Mouse (Mus musculus) spleen, postnatal 0 days (tissue): ENCODE results near the gene Sdhaf1. TPM values are rescaled to one million over a fixed set of nuclear protein-coding genes. Genes with fewer than 3 reads are reported as not detected.

Source experiments
- polyA plus RNA-seq: library from polyadenylated mRNA; unstranded; fragments of >200 nt; fragmentation: Nextera tagmentation; extraction: Ambion mirVana; gene quantifications from 2 replicates; pipeline ENCODE4 v1.2.1, GENCODE M21; 2015

The Sdhaf1 gene
- polyA plus RNA-seq = 10.2 and 11.3 TPM in 2 replicates

DNA sequence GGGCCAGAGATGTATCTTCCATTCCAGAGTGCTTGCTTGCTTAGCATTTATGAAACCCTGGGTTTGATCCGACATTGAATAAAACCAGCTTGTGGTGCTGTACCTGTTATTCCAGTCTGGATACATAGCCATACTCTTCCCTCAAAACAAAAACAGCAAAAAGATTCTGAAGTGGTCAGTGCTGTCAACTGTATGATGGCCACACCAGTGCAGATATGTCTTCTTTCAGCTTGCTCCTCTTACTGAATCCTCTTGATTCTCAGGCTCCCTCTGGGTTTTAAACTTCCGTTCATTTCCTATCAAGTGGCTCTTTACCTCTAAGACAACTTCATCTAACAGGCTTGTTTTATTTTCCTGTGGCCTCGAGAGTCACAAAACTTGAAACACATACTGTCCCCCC lies at the start of gene Sdhaf1:
Gene Sdhaf1, minus strand, starts transcription at position 101 of the 400 bp plus-strand sequence.

DNA sequence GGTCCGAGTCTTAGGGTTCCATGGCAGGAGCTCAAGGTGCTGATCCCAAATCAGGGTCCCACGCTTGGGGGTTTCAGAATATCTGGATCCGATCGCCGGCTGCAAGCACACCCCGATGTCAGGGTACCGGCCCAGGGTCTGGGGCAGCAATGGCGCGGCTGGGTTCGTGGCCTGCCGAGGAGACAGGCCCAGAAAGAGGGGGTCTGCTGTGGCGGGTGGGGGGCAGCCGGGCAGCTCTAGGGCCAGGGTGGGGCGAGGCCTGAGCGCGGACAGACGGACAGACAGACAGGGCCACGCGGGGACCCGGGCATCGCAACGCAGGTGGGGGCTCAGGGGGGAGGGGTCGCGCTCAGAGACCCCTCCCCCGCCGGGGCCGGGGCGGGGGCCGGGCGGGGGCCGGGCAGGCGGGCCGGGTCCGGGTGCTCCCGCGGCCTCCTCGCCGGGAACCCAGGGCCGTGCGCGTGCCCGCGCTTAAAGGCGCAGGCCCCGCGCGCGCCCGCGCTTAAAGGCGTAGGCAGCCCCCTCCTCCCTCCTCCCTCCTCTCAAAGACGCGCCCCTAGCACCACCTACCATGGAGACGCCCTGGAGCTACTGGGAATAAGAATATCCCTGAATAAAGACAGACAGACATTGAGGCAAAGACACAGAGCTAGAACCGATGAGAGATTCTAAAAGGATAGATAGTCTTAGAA lies 39.1 kb upstream of the Sdhaf1 start, which contains the start of gene Lrfn3:
Gene Lrfn3, minus strand, starts transcription at position 121 of the 692 bp plus-strand sequence.

DNA sequence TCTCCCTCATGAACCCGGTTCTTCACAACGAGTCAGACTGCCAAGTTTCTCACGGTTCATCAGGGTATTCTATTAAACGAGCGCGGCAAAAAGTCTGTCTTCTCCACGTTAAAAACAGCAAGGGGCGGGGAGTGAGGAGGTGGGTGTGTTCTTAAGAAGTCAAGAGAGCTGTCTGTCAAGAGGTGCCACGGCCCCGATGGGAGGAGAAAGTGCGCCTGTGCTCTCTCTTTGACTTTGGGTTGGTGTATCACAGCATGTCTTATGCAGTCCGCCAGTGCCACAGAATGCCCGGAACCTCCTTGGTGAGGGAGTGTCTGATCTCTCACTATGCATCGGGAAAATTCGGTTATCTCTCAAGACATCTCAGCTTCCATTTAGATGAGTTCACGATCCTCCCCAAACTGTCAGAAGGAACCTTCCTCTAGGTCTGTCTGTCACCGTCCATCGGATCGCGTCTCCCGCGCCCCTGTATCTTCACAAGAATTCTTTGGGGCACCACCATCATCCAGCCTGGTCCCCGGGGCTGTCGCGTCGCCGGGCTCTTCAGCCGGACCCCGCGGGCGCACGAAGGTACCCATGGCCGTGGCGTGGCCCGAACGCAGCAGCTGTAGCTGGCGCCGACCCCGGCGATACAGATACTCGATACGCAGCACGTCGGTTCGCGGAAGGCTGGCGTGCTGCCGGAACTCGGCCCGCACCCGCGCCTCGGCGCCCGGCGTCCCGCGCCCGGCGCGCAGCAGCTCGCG lies 2.0 kb downstream of the Sdhaf1 start, which contains the start of gene E130208F15Rik:
Gene E130208F15Rik, plus strand, starts transcription at position 202 of the 746 bp plus-strand sequence.

GRCm38 (mm10) chr7:30314721-30315155 lies 9.0 kb downstream of the Sdhaf1 start, which contains the start of gene Syne4:
TSS of gene Syne4 (plus strand) at chr7:30314807.

DNA sequence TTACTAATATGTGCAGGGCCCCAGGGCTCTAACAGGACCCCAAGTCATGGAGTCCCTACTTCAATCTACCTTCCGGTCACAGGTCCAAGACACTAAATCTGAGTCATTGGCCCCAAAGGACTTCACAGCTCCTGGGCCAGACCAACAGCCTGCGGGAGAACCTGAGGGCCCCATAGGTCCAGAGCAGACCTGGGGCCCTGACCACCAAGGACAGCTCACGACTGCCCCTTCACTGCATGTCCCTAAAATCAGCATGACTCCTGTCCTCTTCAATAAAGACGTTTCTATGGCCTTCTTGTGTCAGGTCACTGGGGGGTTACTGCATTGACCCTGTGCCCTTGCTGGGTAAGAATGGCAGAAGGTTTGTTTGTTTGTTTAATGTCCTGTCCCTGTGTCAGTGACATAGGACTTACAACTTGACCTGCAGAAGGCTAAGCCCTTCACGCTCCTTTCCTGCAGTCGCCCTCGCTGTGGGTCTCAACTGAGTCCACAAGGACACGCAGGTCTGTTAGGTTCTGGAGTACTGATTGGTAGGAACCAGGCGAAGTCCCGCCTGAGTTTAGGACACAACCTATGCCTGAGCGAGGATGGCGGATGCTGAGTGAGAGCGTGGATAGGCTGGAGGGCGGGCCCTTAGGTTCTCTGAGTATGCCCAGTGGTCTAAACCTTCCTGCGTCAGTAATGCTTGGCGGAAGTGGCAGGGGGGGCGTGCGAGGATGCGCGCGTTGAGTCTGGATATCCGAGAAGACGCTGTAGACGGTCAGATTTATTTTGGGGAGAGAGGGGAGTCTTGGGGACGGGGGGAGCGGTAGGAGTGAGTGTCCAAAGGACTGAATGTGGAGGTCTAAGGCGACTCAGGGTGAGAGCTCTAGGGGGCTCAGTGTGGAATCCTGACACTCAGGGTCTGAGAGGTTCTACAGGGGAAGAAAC lies 15.4 kb downstream of the Sdhaf1 start, which contains the start of gene Alkbh6:
Gene Alkbh6, plus strand, starts transcription at position 642 of the 930 bp plus-strand sequence.

DNA sequence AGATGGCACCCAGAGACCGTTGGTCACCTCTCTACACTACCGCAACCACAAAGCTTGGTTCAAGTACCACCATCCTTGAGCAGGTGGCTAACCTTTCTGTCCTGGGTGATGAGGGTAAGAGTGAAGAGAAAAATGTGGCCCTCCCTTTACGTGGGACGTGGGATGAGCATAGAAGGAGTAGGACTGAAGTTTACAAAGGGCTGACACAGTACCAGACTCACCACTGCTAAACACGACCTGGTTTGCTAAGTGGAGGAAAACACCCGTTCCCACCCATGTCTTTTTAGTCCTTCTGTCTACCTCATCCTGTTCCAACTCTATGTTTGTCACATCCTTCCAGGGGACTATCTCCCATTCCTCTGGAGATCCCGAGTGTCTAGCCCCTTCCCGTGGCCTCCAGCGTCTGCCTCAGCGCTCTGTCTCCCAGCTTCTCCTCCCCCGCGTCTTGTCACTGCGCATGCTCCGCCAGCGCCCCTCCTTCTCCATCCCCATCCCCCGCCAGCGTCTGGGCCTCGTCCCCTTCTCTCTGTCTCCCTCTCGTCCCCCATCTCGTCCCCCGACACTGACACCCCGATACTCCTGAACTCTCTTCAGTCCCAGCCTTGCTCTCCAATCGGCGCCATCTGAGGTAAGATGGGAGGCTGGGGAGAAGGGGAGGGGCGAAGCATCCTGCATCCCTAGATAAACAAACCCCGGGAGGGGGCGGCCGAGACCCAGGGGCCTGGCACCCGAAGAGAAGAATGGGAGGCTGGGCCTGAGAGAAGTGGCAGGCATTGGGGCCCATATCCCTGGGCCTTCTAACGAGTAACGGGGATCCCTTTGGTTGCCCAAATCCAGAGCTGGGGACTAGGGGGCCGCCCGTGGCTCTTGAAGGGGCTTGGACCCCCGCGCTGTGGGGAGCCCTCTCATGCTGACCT lies 32.2 kb downstream of the Sdhaf1 start, which contains the start of gene Clip3:
Gene Clip3, plus strand, starts transcription at position 514 of the 917 bp plus-strand sequence.

DNA sequence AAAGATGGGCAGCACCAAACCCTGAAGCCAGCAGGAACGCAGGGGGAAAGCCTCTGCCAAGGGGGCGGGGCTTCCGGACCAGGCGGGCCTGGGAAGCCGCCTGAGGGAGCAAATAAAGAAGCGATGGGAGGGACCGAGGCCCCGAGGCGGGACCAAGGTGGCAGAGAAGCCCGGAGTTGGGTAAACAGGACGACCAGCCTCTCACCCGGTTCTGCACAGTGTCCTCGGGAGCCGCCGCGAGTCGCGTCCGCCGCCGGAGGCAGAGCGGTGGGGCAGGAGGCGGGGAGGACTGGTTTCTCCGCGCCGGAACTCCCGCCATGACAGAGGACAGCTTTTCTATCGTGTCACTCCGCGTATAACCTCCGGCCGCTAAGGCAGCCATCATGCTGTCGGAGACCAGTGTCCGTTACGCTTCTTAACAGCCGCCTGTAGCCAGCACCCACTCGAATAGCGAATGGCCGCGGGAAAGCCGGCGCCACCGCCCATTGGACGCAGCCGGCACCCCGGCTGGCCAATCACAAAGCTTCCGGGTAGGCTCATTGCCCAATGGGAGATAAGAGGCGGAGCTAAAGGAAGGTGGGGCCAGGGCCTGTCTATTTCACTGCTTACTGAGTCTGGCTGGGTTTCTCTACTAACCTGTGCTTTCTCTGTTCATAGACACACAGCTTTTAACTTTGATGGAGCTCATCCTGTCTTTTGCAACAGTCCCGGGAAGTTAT lies 43.6 kb downstream of the Sdhaf1 start, which contains the start of the genes Thap8 and Wdr62:
Gene Thap8, plus strand, starts transcription at position 144 of the 719 bp plus-strand sequence.
Gene Wdr62, minus strand, starts transcription at position 469 of the 719 bp plus-strand sequence.

Other genes starting within 250 kb of the Sdhaf1 start
- gene Gm26920, start 233.5 kb downstream of the Sdhaf1 start, polyA plus RNA-seq = 0.84 TPM in 1 of 2 replicates, not detected in the other
- 2.7 and 5.3 TPM in 2 replicates for gene Zfp566, start 233.4 kb downstream of the Sdhaf1 start, polyA plus RNA-seq
- gene Zfp260, start 229.1 kb downstream of the Sdhaf1 start, polyA plus RNA-seq = 19.7 and 22.8 TPM in 2 replicates
- 1.9 and 2.0 TPM in 2 replicates for gene Zfp382, start 202.0 kb downstream of the Sdhaf1 start, polyA plus RNA-seq
- 6.0 and 7.1 TPM in 2 replicates for gene Zfp146, start 154.1 kb downstream of the Sdhaf1 start, polyA plus RNA-seq
- gene Cox7a1, start 139.8 kb downstream of the Sdhaf1 start, polyA plus RNA-seq = 1.4 and 2.1 TPM in 2 replicates
- 72.4 and 74.1 TPM in 2 replicates for gene Capns1, start 125.1 kb downstream of the Sdhaf1 start, polyA plus RNA-seq
- 76.3 and 78.3 TPM in 2 replicates for gene Polr2i, start 91.9 kb downstream of the Sdhaf1 start, polyA plus RNA-seq
- gene Tbcb, start 91.6 kb downstream of the Sdhaf1 start, polyA plus RNA-seq = 75.0 and 79.1 TPM in 2 replicates
- gene Ovol3, start 88.2 kb downstream of the Sdhaf1 start, polyA plus RNA-seq = not detected in 2 replicates
- 0.18 TPM in 2 replicates for gene Thap8, start 43.8 kb downstream of the Sdhaf1 start, polyA plus RNA-seq
- 9.3 and 10.4 TPM in 2 replicates for gene Wdr62, start 43.5 kb downstream of the Sdhaf1 start, polyA plus RNA-seq
- 4.1 and 6.3 TPM in 2 replicates for gene Clip3, start 32.2 kb downstream of the Sdhaf1 start, polyA plus RNA-seq
- 22.7 and 26.0 TPM in 2 replicates for gene Alkbh6, start 15.2 kb downstream of the Sdhaf1 start, polyA plus RNA-seq
- 2.6 and 3.4 TPM in 2 replicates for gene Syne4, start 9.1 kb downstream of the Sdhaf1 start, polyA plus RNA-seq
- not detected in 2 replicates for gene E130208F15Rik, start 2.2 kb downstream of the Sdhaf1 start, polyA plus RNA-seq
- 0.81 and 1.0 TPM in 2 replicates for gene Lrfn3, start 38.9 kb upstream of the Sdhaf1 start, polyA plus RNA-seq
- 396 and 576 TPM in 2 replicates for gene Tyrobp, start 89.9 kb upstream of the Sdhaf1 start, polyA plus RNA-seq
- 32.8 and 46.4 TPM in 2 replicates for gene Hcst, start 96.0 kb upstream of the Sdhaf1 start, polyA plus RNA-seq
- 4.5 and 5.9 TPM in 2 replicates for gene Nfkbid, start 97.8 kb upstream of the Sdhaf1 start, polyA plus RNA-seq
- 2.0 and 2.3 TPM in 2 replicates for gene Aplp1, start 121.6 kb upstream of the Sdhaf1 start, polyA plus RNA-seq
- 0.04 and 0.23 TPM in 2 replicates for gene Kirrel2, start 133.8 kb upstream of the Sdhaf1 start, polyA plus RNA-seq
- 0.21 and 0.32 TPM in 2 replicates for gene Nphs1, start 134.4 kb upstream of the Sdhaf1 start, polyA plus RNA-seq
- gene Prodh2, start 169.7 kb upstream of the Sdhaf1 start, polyA plus RNA-seq = 0.10 TPM in 1 of 2 replicates, not detected in the other
- gene Arhgap33, start 211.2 kb upstream of the Sdhaf1 start, polyA plus RNA-seq = 3.5 TPM in 2 replicates
- gene Hspb6, start 228.3 kb upstream of the Sdhaf1 start, polyA plus RNA-seq = 14.6 and 14.7 TPM in 2 replicates
- 2.5 and 3.4 TPM in 2 replicates for gene Proser3, start 228.4 kb upstream of the Sdhaf1 start, polyA plus RNA-seq
- 38.8 and 42.2 TPM in 2 replicates for gene Lin37, start 235.9 kb upstream of the Sdhaf1 start, polyA plus RNA-seq
- gene U2af1l4, start 239.4 kb upstream of the Sdhaf1 start, polyA plus RNA-seq = 61.2 and 70.3 TPM in 2 replicates
- gene Gm49396, start 239.4 kb upstream of the Sdhaf1 start, polyA plus RNA-seq = 4.4 and 4.9 TPM in 2 replicates
- gene Psenen, start 239.7 kb upstream of the Sdhaf1 start, polyA plus RNA-seq = 105 and 115 TPM in 2 replicates
- gene Igflr1, start 241.5 kb upstream of the Sdhaf1 start, polyA plus RNA-seq = 2.4 and 2.9 TPM in 2 replicates